Mouse (Mus musculus) cerebellum, adult 2 months (tissue): ENCODE data around the gene 9930104L06Rik.

ENCODE experiments used
- CTCF ChIP-seq: fragments of 200-500 bp; IDR thresholded peaks from 2 replicates; pipeline ENCODE4 v1.5.1; 2011; ENCODE audit warnings: low read depth, mild to moderate bottlenecking, control low read depth, low read length, moderate library complexity, borderline replicate concordance; ENCODE audit not compliant: insufficient read depth
- POLR2A ChIP-seq: fragments of 200-500 bp; IDR thresholded peaks from 2 replicates; pipeline ENCODE4 v1.6.1; 2011; ENCODE audit warnings: low read length, control low read depth, borderline replicate concordance; ENCODE audit not compliant: insufficient read depth

DNA sequence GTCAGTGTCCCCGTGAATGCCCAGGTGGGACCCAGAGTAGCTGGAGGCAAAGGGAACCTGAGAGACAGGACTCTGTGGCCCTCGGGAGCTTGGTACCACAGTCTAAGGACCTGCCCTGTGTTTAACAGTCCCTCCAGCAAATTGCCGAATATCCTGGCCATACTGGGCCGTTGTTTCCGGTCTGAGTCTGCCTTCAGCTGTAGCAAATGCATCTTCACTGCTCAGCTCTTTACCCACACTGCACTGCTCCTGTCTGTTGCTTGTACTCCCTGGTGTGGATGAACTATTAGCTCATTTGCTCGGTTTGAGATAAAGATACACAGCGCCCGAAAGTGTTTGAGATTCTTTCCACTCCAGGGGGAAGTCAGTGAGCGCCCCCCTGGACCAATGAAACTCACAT, 51.5 kb downstream of the 9930104L06Rik start:
- TF ChIP-seq CTCF (no peak), POLR2A (no peak)
